Mouse (Mus musculus) spleen, postnatal 10 days (tissue): ENCODE data around the gene Nup54.
A peak's percentile ranks its signal among the peaks of the same experiment; 100 is the strongest.

Experiments used
- DNase-seq, 2 experiments: peaks; one replicate each; pipeline ENCODE4 v3.0.0; 2021 to 2022; ENCODE audit warnings: low spot score in 2 of 2

The Nup54 gene

GRCm38 (mm10) chr5:92435025-92435584, at the start of gene Nup54:
Gene Nup54 (minus strand): TSS chr5:92435219.
- DNase-seq = peak; percentile 89 to 93

- no peak for DNase-seq
Measured at GRCm38 (mm10) chr5:92472863-92473262, 37.8 kb upstream of the Nup54 start.

- DNase-seq = no peak
Measured at GRCm38 (mm10) chr5:92471531-92471930, 36.5 kb upstream of the Nup54 start.

- DNase-seq = peak in 1 of 2 experiments; percentile 51
Measured at GRCm38 (mm10) chr5:92469201-92470130, 34.4 kb upstream of the Nup54 start.

- no peak for DNase-seq
Measured at GRCm38 (mm10) chr5:92468234-92468633, 33.2 kb upstream of the Nup54 start.

GRCm38 (mm10) chr5:92467102-92467766, 32.2 kb upstream of the Nup54 start:
- no peak for DNase-seq

- DNase-seq = no peak
Measured at GRCm38 (mm10) chr5:92465511-92465910, 30.5 kb upstream of the Nup54 start.

GRCm38 (mm10) chr5:92461321-92461720, 26.3 kb upstream of the Nup54 start:
- DNase-seq = peak; percentile 29 to 73

DNA sequence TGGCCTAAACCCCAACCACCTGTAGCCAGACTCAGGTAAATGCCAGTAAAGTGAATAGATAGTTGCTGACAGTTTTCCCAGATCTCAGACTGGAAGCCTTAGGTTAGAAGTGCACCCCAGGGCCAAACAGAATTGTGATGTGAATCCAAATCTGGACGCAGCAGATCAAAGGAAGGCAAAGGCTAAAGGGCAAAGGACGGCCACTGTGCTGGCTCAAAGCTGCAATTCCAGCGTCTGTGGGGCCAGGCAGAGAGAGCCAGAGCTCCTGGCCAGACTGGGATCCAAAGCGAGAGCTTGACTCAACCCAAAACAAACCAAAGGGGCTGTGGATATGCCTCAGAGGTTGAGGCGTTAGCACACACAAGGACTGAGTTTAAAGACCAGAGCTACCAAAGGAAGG, 23.7 kb upstream of the Nup54 start:
- DNase-seq = no peak

DNA sequence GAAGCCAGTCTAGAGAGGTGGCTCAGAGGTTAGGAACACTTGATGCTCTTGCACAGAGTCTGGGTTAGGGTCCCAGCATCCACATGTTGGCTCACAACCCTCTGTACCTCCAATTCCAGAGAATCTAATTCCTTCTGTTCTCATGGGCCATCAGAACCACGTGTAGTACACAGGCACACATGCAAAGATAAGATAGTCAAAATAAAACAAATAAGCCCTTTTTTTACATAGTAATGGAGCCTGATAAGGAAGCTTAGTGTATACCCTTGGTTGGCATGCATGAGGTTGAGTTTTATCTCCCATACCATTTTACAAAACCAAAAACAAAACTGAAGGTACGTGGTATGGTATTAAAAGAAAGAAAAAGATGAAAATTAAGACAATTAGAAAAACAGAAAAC, 22.4 kb upstream of the Nup54 start:
- no peak for DNase-seq

GRCm38 (mm10) chr5:92452876-92453275, 17.9 kb upstream of the Nup54 start:
- no peak for DNase-seq

DNA sequence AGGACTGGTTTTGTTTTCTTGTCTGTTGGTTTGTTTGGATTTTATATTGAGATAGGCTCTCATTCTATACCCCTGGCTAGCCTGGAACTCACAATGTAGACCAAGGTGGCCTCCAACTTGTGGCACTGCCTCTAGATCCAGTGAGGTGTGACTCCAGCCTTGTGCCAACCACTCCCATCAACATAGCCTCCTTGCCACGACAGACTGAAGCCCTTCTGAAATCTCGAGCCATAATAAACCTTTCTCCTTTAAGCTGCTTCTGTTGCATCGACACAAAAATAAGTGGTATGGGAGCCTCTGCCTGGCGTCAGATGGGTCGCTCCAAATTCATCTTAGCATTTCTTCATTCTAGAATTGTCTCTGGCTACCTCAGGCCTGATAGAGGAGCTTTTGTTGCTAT, 11.7 kb upstream of the Nup54 start:
- DNase-seq = no peak

DNA sequence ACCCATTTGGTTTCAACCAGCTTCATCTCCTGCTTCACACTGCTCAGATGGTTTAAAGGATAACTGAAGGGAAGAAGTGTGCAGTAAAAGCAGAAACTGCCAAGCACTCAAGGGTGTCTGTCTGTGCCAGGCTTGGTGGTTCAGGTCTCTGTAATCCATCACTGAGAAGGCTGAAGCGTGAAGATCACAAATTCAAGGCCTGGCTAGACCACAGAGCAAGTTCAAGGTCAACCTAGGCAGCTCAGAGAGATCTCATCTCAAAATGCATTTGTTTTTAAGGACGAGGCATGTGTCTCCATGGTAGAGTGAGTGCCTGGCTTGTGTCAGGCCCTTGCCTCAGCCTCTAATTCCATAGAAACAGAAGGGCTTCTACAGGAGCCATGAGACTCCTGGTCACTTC, 10.0 kb upstream of the Nup54 start:
- no peak for DNase-seq

DNA sequence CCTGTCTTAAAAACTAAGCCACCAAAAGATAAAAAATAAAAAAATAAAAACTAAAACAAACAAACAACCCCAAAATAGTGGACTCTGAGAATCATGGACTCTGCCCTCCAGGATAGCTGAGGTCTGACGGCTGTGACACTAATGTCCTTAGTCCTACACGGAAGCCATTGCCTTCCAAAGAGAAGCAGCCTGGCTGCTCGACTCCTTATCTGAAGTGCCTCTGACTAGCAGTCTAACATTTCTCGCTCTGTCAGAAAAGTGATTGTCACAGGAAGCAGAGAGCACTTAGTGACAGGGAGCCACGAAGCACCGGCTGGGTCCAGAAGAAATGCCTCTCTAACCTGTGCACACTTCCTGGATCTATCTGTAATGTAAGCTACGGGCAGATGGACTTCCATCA, 7.9 kb upstream of the Nup54 start:
- no peak for DNase-seq

- peak in 1 of 2 experiments; percentile 50 for DNase-seq
Measured at GRCm38 (mm10) chr5:92441494-92441893, 6.5 kb upstream of the Nup54 start.

GRCm38 (mm10) chr5:92438540-92438939, 3.5 kb upstream of the Nup54 start:
- DNase-seq = no peak

GRCm38 (mm10) chr5:92434571-92434985, 441 bp downstream of the Nup54 start:
- DNase-seq = no peak

DNA sequence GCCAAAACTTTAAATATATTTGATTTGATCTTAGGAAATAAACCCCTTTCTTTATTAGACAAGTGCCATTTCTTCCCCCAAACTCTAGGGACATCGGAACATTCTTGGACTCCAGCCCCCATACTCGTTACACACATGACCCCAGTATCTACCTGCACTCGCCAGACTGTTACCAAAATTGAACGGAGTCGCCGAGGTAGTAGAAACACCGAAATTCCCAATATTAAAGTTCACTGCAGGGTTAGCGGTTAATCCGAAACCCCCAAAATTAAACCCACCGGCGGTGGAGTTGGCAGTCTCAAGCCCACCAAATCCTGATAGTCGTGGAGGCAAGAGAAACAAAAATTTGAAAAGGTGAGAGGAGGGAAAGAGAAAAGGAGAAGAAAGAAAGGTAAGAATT, 949 bp downstream of the Nup54 start:
- peak in 1 of 2 experiments; percentile 14 for DNase-seq

- DNase-seq = no peak
Measured at GRCm38 (mm10) chr5:92431611-92432010, 3.4 kb downstream of the Nup54 start.

GRCm38 (mm10) chr5:92430723-92431122, 4.3 kb downstream of the Nup54 start:
- DNase-seq = no peak

DNA sequence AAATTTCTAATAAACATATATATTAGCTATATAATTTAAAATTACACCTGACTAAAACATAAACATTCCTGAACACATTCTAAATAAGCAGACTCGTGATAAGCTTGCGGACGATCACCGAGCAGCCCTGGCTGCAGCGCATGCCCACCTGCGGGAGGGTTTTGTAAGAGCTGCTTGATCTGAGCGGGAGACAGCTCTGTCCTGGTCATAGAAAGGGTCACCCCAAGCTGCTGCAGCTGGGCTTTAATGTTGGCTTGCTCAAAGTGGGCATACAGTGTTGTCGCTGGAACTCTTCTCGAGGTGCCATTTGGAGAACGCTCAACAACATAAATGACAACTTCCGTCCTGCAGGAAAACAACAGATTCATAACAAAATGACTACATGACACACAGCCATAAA, 10.9 kb downstream of the Nup54 start:
- no peak for DNase-seq

GRCm38 (mm10) chr5:92413982-92414375, 21.0 kb downstream of the Nup54 start:
- no peak for DNase-seq
